Mouse (Mus musculus): Measurements from ENCODE around the gene Cox4i2. TPM values are rescaled to one million over a fixed set of nuclear protein-coding genes. Genes with fewer than 3 reads are reported as not detected.

The Cox4i2 gene
- total RNA-seq (2021), result 6.3 and 7.7 TPM in 2 replicates
- long read RNA-seq, experiment 1, transcript Cox4i2-201 (5 exons, 727 nt), result major isoform, 5 of 5 reads
- long read RNA-seq, experiment 1, partial matches to known transcripts, result 0 of 5 reads
- long read RNA-seq, experiment 1, other reads (novel, unspliced or antisense), result 0 of 5 reads
- long read RNA-seq, experiment 2, transcript Cox4i2-201 (5 exons, 727 nt), result major isoform, 6 of 7 reads
- long read RNA-seq, experiment 2, partial matches to known transcripts, result 1 of 7 reads
- long read RNA-seq, experiment 2, other reads (novel, unspliced or antisense), result 0 of 7 reads

DNA sequence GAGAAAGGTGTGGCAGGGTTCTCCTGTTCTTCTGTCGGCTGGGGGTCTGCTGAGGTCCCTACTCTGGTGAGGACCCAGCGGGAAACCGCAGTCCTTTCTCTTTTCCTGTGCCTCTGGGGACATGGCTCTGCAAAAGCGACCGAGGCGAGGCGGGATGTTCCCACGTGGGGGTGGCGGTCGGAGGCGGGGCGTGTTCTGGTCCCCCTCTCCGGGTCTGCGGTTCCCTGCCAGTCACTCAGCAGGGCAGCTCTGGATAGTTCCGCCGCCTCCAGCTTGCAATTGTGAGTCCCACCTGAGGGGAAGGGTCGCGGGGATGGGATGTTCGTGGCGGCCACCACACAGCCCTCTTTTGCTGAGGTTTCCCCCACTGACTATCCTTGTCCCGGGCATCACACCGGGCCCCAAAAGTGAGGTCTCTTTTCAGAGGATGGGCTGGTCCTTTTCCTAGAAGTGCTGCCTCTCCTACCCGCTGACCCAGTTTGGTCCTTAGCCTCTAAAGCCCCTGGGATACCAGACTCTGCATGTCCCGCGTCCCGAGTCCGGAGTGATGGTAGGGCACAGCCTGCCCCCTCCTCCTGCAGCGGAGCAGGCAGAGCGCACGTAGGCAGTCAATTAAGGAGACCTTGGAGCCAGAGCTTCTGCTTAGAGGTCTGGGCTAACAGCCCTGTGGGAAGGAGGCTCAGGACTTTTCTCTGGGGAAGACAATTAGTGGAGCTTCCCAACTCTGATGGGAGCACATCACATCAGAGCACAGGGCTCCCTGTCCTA, at the start of gene Cox4i2:
Gene Cox4i2 (plus strand): TSS at position 230 of the 768 bp plus-strand sequence.
- DNase-seq, result peak; percentile 36

DNA sequence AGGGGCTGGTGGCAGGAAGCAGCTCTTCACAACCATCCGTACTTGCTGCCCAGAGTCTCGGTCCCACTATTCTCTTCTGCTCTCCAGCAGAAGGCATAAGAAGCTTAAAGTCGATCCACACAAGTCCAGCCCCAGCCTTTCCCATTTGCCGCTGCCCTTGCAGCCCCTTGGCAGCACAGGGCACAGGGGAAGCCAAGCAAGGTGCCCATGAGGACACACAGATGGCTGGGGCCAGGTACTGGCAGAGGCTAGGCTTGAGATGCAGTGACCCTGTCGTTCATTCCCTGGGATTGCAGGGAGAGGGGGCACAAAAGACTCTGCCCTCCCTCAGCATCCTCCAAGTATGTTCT, 49.7 kb upstream of the Cox4i2 start:
- DNase-seq, result no peak

DNA sequence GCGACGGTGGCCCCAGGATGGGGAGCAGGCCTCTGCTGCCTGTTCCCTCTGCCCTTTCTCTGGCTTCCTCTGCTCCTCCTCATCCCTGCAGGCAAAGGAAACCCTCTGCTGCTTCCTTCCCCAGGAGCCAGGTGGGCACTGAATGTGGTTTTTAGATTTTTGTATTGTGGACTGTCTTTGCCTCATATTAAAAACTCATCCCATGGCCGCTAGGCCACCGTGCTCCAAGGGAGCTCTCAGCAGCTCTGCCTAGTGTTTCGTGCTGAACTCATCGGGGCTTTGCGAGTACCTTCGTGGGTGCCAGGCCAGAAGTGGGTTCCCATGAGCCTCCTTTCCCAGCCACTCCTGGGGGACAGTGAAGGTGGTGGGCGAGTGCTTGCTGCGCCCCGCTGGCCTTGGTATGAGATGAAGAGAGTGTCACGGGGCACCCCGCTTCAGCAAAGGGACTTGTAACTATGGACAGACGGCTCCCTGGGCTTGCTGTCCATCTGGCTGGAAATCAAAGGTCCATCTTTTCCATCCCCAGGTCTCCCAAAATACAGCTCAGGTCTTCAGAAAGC, 49.1 kb upstream of the Cox4i2 start:
- DNase-seq, result no peak

DNA sequence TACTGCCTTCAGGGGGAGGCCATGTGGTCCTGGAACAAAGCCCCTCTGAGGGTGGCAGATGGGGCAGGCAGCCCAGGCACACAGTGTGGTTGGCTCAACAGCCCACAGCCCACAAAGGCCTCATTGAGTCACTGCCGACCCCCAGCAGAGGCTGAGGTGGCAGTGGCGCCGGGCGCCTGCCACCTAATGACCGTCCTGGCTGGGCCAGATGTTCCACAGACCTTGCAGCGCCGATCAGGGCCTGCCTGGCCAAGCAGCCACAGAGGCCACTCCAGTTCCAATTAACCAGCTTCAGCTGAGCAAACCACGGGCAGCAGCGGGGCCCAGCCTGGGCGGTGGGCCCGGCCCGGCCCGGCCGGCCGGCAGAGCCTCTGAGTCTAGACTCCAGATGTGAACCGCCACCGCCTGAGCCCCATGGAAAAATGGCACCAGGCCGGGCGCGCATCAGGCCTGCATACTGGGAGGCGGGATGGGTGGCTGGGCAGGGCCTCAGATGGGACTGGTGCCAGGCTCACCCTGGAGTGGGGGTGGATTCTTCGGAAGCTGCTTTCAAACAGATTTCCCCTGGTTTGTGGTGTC, 47.9 kb upstream of the Cox4i2 start:
- peak; percentile 81 for DNase-seq

DNA sequence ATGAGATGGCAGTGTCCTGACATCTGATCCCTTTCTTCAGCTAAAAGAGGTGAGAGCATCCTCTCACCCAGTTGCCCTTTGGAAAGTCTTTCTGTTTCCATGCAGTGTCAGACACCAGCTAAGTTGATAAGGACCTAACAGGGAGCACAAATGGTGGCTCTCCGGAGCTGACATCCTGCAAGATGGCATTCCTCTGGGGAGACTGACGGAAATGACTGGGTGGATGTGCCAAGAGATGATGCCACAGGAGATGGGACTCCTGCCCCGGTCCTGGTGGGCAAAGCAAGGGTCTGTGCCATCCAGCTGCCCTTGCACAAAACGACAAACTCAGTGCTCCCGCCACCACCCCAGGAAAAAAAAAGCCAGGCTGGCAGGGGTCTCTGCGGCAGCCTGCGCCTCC, 46.8 kb upstream of the Cox4i2 start:
- DNase-seq, result no peak

DNA sequence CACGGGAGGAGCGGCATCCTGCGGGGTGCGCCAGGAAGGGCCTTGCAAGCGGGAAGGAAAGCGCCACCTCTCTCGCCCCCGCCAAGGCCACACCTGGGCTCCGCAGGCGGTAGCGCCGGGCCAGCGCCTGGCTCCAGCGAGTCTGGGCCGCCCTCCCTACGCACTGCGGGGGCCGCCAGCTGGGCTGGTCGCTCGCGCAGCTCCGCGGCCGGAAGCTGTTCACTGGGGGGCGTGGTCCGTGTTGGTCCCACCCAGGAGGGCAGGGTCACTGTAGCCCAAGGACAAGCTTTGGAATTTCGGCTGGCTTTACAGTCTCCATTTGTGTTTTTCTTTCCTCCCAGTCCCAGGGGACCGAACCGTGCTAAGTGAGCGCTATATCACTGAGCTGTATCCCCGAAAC, 46.3 kb upstream of the Cox4i2 start:
- peak; percentile 97 for DNase-seq

DNA sequence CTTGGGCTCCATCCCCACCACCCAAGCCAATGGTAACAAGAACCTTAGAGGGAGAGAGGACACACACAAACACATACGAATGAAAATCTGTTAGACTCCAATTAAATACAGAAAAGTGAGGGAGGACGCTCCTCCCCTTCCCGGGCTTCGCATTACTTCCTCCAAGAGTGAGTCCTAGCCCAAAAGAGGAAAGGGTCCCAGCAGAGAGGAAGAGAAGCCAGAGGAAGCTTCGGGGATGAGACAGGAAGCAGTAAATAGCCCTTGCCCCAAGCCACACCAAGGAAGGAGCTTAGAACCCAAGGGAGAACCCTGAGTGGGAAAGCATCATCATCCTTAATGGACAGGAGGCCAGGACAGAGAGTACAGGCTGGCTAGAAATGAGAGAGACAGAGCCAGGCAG, 44.9 kb upstream of the Cox4i2 start:
- DNase-seq, result no peak

DNA sequence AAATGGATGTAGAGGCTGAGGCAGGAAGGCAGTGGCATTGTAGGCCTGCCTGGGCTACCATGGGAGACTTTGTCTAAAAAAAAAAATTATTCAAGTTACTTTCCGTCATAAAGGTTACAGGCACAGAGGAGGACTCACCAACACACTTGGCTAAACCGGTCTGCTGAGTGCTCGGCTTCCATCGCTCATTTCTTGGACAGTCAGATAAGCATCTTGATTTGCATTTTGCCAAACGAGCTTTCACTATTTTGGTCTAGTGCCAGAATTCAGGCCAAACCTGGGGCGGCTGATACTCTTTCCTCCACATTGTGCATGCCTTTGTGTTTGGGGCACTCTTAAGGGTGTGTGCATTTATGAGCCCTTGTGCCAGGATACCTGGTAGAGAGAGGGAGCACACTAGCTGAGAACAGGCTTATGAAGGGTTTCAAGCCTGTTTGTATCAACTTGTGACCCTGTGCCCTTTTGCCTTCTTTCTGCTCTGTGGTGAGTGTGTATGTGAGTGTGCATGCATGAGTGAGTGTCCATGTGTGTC, 37.7 kb upstream of the Cox4i2 start:
- no peak for DNase-seq

DNA sequence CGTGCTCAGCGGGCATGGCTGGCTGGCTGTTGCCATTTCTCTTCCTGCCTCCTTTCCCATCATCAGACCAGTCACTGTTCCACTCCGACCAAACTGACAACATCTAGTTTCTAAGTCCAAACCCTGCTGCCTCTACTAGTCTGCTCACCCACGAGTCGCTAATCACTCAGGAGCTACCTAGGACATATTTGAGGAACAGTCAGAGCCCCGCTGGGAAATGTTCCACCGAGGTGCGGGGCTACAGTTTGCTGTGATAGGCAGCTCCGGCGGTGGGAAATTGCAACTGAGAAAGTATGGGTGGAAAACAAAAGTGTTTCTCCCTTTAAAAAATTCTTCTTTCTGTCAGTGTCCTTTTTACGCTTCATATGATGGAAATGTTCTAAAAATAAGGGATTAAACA, 36.3 kb upstream of the Cox4i2 start:
- no peak for DNase-seq

DNA sequence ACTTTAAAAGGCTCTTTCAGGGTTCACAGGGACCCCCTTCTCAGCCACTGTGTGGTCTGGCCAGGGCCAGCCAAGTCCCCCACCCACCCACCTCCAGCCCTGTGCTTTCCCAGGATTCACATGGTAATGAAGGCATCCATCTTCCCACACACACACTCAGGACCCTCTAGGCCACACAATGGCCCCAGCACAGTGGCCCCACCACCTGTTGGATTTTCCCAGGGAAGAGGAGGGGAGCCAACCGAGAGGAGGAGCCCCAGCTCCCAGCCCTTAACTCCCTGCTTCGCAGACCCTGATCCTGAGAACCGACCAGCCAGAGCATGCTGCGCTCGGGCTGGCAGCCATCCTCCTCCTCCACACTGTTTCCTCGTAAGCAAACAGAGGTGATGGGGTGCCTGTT, 35.9 kb upstream of the Cox4i2 start:
- DNase-seq, result no peak

DNA sequence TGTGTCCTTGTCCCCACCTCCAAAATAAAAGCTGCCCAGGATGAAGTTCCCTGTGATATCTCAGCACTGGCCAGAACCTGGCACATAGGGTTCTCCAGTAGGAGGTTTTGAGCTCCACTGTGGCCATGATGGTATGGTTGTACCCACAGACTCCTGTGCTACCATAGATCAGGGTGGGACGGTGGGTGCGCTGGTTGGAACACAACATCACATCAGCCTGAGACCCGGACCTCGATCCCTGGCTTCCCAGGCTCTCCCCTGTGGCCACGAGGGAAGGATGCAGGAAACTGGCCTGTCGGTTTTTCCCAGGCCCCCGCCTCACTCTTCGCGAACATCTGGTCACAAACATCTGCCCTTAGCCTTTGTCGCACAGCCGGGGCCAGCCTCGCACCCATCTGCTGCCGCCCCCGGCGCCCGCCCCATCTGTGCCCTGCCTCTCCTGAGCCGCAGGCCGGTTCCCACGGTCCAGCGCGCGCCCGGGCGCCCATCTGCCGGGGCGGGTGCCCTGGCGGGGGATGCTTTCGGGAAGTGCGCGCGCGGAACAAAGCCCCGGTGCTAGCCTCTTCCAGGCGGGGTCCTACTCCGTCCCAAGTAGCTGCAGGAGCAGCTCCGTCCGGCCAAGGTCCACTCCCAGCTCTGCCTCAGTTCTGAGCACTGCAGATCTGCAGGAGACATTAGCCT, 30.2 kb upstream of the Cox4i2 start:
- peak; percentile 71 for DNase-seq

DNA sequence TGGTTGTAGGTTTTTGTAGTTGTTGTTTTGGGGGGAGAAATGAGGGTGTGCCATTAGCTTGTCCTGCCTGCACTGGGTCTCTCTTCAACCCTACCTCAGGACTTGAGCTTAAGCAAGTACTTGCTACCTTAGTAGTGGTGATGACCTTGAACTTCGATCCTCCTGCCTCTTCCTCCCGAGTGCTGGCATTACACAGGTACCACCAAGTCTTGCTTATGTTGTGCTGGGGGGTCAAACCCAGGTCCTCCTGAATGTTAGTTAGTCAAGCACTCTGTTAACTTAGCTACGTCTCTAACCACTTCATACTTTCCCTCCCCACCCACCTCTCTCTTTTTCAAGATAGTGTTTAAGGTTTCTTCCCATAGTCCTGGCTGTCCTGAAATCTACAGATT, 29.6 kb upstream of the Cox4i2 start:
- DNase-seq, result no peak

DNA sequence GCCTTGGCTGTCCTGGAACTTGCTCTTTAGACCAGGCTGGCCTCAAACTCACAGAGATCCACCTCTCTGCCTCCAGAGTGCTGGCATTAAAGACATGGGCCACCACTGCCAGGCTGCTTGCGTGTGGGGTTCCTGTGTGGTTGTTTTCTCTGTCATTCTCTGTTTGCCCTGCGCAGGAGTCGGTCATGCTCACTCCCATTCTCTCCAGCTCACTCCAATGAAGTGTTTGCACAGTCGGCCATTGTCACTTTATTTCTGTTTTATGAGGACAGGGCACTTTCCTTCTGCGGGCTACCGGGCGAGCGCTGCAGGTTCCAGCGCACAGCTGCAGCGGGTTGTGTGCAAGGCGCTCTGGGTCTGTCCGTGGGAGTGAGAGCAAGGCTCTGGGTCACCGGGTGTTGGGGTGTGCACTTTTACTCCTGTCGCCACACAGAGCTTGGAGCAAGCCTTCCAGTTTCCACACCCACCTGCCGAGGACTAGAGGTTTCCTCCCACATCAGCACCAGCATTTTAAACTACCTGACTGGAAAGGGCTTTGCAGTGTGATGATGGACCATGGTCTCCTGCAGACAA, 28.7 kb upstream of the Cox4i2 start:
- no peak for DNase-seq

DNA sequence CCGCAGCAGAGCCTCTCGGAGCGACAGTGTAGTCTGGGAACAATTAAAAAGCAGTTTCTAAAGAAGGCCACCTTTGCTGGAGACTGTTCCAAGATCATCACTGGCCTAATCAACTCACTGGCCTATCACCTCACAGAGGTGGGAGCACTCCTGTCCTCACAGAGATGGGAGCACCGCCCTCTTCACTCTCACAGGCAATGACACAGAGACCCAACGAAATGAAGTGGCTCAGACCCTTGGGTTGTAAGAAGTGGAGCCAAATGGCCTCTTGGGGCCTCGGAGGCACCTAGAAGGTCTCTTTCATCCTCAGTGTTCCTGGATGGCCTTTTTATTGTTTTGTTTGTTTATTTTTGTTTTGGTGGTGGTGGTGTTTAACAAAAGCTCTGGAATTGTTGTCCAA, 27.8 kb upstream of the Cox4i2 start:
- DNase-seq, result no peak

DNA sequence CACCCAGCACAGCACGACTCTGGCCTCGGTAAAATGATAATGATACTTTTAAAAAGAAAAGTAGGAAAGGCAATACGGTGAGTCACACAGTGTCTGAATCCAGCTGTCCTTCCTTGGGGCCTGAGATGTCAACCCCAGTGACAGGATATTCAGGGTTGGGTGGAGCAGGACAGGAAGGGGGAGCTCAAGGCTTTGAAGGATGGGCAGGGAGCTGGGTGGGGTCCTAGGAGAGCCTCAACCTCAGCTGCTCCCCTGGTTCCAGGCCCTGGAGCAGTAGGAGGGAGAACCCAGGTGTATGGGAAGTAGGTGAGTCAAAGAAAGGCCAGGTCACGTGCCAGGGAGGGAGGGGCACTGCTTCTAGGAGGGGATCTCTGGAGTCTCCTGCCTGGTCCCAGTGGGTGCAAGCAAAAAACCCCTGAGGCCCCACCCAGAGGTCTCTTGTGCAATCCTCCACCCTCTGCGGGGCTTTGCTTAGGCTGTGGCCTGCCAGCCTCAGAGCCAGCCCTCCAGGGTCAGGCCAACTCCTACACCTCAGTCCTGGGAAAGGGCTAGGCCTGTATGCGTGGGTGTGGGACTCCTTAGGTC, 27.1 kb upstream of the Cox4i2 start:
- peak; percentile 42 for DNase-seq

DNA sequence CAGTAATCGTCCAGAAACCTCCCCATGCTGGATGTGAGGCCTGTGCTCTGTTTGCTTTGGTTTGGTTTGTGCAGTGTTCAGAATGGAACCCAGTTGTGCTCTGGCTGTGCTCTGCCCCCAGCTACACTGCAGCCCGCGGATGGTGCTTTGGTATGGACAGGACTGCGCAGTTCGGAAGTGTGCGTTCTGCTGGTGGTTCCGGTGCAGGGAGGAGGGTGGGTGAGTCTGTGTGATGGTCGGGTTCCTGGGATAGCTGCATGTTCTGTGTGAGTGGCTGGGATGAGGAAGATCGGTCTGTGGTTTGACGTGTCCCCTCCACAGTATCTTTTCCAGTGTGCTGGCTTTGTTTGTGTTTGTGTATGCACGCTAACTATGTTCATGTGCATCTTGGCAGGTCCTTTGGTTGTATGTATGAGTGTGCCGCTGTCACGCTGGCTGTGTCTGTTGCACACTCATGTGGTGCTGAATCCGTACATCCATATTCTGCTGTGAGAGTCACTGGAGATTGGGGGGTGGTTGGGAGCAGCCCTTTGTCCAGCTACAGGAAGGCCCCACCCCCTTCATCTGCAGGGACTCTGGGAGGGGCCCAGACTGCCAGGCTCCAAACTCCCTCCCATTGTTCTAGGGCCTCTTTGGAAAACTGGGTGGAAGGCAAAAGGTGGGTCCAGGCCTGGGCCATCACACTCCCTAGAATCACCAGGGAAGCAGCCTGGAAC, 26.0 kb upstream of the Cox4i2 start:
- peak; percentile 53 for DNase-seq

DNA sequence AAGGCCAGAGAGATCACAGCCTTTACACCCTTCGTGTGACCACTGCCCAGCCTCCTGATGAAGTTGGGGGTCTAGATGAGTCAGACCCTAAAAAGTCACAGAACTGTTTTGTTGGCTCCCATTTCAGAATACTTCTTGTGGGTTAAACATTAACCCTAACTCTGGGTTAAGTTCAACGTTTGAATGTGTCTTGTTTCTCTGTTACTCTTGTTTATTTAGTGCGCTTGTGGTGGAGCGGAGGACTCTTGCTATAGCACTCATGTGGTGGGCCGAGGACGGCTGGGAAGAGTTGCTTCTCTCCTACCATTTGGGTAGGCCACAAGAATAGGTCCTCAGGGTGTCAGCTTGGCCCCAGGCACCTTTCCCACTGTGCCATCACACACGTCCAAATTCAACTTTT, 25.4 kb upstream of the Cox4i2 start:
- DNase-seq, result no peak

DNA sequence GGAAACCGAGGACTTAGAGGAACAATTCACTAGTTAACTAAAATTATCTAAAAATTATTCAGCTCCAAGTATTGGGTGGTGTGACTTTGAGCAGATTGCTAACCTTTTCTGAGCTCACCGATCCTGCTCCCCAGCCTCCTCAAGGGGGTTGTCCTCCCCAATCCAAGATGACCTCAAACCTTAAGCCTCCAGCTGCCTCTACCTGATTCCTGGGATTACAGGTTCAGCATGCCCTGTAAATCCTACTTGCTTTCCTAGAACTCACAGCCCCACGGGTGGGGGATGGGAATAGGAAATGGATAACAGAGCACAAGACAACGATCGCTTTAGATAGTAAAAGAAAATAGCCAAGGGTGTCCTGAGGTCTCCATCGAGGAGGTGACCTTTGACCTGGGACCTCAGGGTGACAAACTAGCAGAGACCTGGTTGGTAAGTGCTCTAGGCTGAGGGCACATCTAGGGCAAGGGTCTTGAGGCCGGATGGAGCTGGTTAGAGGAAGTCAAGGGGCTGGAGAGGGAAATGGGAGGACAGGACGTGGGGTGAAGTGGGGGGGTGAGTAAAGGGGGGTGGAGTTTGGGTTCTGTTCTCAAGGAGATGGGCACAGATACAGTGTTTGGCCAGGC, 24.8 kb upstream of the Cox4i2 start:
- no peak for DNase-seq

DNA sequence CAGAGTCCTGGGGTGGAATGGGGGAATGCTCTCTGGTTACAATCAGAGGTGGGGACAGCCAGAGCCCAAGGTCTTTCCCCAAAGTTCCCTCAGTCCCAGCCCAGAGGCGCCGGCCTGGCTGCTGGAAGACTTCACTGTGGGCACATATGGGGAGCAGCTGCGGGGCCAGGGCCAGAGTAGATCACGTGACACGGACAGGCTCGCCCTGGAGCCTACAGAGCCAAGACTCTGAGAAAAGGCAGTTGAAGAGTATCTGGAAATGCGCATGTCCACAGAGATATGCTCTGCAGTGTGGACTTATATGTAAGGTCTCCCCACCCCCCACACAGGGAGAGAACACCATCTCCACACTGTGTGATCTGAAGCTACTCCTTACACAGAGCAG, 24.3 kb upstream of the Cox4i2 start:
- DNase-seq, result peak; percentile 86

DNA sequence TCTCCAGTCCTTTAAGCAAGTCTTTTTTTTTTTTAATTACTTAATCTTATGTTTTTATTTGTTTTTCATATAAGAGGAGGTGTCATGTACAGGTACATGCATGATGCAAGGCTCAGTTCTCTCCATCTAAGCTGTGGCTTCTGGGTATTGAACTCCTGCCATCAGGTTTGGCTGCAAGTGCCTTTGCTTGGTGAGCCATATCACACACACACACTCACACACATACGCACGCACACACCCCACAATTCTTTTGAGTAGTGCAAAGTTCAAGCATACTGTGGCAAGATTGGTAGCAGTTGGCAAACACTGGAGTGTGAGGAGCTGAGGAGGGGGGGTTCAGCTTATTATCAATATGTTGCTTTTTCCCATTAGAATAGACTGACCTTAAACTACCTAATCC, 20.8 kb upstream of the Cox4i2 start:
- DNase-seq, result no peak

DNA sequence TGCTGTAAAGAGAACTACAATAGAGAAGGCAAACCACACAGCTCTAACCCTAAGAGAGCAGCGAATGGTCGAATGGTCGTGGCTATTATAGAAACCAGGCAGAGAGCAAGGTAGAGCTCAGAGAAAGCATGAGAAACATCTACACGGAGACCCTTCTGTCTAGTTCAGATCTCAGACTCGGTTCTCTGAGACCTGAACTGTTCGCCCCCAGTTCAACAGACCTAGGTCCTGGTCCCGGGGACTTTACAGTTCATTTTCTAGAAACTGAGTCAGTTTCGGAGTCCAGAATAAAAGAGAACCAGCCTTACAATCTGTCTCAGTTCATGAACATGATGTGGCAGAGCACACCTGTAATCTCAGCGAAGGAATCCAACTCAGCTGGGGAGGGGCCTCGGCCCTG, 19.5 kb upstream of the Cox4i2 start:
- DNase-seq, result no peak
